Mouse (Mus musculus): ENCODE measurements around the gene Sf3a1. TPM values are rescaled to one million over a fixed set of nuclear protein-coding genes. Genes with fewer than 3 reads are reported as not detected.

Sf3a1 gene
- polyA plus RNA-seq, 1 experiment from 2014 or later = 12.6 TPM

DNA sequence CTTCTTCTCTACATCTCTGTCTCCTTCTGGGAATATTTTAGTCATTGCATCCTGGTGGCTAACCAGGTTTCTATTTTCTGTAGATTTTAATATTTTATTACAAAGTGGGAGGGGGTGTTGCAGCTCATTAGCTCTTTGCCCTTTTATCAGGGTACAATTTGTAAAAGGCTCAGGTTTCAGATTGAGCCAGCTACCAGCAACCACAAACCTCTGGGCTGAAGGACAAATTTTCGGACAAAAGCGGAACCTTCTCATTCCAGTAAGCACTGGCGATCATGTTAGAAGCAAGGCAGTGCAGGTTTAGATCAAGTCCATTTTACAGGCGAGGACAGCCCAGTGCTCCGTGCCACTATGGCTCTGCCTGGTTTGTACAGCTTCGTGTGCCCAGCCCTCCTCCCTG, 25.8 kb upstream of the Sf3a1 start:
- no peak for DNase-seq (ENCODE audit: low spot score)
- 55% methylated on average over 6 of the region's 6 CpGs for whole genome bisulfite sequencing
- Histone ChIP-seq H3K27me3 (replicated peaks; ENCODE audit: insufficient read depth, low read length) (no peaks in the 10 kb centered on the region), H3K4me2 (replicated peaks; ENCODE audit: low read depth, low read length) (no peak overlapping the region), H3K27ac (ENCODE audit: low read length) (no peak overlapping the region), H3K9me3 (ENCODE audit: low read length) (no peaks in the 10 kb centered on the region), H3K36me3 (ENCODE audit: insufficient read depth, low read length) (peaks cover 3% of the 10 kb centered on the region; the same call in 1 of the 2 replicates), H3K4me3 (ENCODE audit: low read depth, low read length) (no peak overlapping the region), H3K9ac (replicated peaks; ENCODE audit: low read depth) (no peak overlapping the region), H3K4me1 (ENCODE audit: insufficient read depth, low read depth, low read length) (peaks cover 10% of the 10 kb centered on the region; the same call in 1 of the 2 replicates)
- TF ChIP-seq CTCF (IDR thresholded peaks at IDR 0.05) (no peak), EP300 (IDR thresholded peaks at IDR 0.05) (no peak)
- no peak for ATAC-seq

DNA sequence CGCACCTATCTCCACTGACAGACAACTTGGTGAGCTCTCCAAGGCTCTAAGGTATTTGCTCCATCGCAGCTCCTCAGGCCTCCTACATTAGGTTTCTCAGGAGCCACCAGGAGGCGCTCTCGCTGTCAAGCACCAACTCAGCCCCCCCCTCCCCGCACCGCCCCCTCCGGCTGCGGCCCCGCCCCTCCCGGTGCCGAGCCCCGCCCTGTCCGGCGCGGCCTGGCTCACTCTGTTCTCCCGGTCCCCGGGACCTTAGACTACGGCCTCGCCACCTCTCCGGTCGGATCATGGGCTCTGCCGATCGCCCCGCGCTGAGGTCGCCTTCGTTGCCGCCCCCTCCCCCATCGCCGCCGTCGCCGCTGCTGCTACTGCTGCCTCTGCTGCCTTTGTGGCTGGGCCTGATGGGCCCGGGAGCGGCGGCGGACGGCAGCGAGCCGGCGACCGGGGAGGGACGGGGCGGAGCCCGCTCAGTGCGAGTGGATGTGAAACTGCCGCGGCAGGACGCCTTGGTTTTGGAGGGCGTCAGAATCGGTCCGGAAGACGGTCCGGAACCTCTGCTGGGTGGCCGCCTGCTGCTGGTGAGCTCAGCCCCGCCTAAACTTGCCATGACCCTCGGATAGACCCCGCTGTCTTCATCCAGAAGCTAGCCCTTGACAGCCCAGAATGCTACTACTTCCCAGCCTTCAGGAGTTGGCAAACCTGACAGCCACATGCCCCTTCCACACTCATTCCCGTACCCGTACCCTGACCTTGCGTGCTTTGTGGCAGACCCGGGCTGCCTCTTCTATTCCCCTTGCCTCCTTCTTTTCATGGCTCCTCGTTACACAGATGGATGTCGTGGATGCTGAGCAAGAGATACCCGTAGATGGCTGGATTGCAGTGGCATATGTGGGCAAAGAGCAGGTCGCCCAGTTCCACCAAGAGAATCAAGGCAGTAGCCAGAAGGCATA, 24.9 kb upstream of the Sf3a1 start, which contains the start of gene Rnf215:
Gene Rnf215 (plus strand): TSS at position 217 of the 950 bp plus-strand sequence.
- H3K9me3 ChIP-seq (ENCODE audit: low read length) = no peaks in the 10 kb centered on the region
- peak; percentile 97 for ATAC-seq
- peak within 1 kb of the TSS; percentile 93 for H3K27ac ChIP-seq (ENCODE audit: low read length)
- 2% methylated on average over 49 of the region's 66 CpGs for WGBS
- peak within 1 kb of the TSS; percentile 97 for H3K9ac ChIP-seq (replicated peaks; ENCODE audit: low read depth)
- peak; percentile 95 for DNase-seq (ENCODE audit: low spot score)
- H3K4me1 ChIP-seq (ENCODE audit: insufficient read depth, low read depth, low read length) = peaks cover 10% of the 10 kb centered on the region; the same call in 1 of the 2 replicates
- peaks cover 6% of the 10 kb centered on the region; the same call in 1 of the 2 replicates for H3K36me3 ChIP-seq (ENCODE audit: insufficient read depth, low read length)
- TF ChIP-seq EP300 (IDR thresholded peaks at IDR 0.05) (no peak), CTCF (IDR thresholded peaks at IDR 0.05) (peak; percentile 73)
- H3K4me3 ChIP-seq (ENCODE audit: low read depth, low read length) = peak within 1 kb of the TSS; percentile 91
- H3K27me3 ChIP-seq (replicated peaks; ENCODE audit: insufficient read depth, low read length) = no peaks in the 10 kb centered on the region
- peak within 1 kb of the TSS; percentile 65 for H3K4me2 ChIP-seq (replicated peaks; ENCODE audit: low read depth, low read length)

DNA sequence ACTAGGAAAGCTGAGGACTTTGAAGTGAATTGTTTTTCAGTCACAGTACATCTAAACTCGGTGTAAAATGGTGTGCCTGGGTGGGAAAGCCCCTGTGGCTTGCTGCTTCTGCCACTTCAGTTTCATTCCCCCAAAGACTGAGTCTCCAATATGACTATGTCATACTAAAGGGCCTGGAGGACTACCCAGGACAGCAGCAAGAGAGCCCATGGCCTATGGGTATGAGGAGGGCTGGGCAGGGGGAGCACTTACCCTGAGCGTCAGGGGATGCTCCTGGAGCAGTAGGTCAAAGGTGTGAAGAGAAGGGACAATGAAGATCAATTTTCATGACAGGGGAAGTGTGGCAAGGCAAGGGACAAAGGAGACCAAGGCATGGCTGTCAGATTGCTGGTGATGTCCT, 21.2 kb upstream of the Sf3a1 start:
- peaks cover 12% of the 10 kb centered on the region; the same call in 1 of the 2 replicates for H3K36me3 ChIP-seq (ENCODE audit: insufficient read depth, low read length)
- 71% methylated on average over 2 of the region's 2 CpGs for WGBS
- no peak for ATAC-seq
- H3K4me2 ChIP-seq (replicated peaks; ENCODE audit: low read depth, low read length) = no peak overlapping the region
- no peak overlapping the region for H3K4me3 ChIP-seq (ENCODE audit: low read depth, low read length)
- no peak overlapping the region for H3K9ac ChIP-seq (replicated peaks; ENCODE audit: low read depth)
- peaks cover 10% of the 10 kb centered on the region; the same call in 1 of the 2 replicates for H3K4me1 ChIP-seq (ENCODE audit: insufficient read depth, low read depth, low read length)
- DNase-seq (ENCODE audit: low spot score) = no peak
- no peaks in the 10 kb centered on the region for H3K27me3 ChIP-seq (replicated peaks; ENCODE audit: insufficient read depth, low read length)
- TF ChIP-seq CTCF (IDR thresholded peaks at IDR 0.05) (no peak), EP300 (IDR thresholded peaks at IDR 0.05) (no peak)
- no peaks in the 10 kb centered on the region for H3K9me3 ChIP-seq (ENCODE audit: low read length)
- H3K27ac ChIP-seq (ENCODE audit: low read length) = no peak overlapping the region

DNA sequence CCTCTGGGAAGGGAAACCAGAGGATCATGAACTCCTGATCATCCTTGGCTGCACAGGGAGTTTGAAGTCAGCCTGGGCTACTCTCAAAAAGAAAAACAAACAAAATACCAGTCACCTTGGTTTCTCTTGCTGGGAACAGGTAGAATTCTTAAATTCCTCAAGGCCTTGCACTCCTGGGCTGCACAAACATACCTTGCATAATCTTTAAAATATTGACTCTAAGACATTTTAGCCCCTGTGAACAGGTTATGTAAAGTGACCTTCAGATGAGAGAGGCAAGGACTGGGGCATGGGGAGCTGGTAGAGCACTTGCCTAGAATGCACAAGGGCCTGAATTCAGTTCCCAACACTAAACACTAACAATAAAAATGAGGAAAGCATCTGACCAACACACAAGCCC, 18.6 kb upstream of the Sf3a1 start:
- no peaks in the 10 kb centered on the region for H3K9me3 ChIP-seq (ENCODE audit: low read length)
- no peak overlapping the region for H3K4me3 ChIP-seq (ENCODE audit: low read depth, low read length)
- peak overlapping the region; percentile 39; the same call in 1 of the 2 replicates for H3K27ac ChIP-seq (ENCODE audit: low read length)
- H3K9ac ChIP-seq (replicated peaks; ENCODE audit: low read depth) = no peak overlapping the region
- DNase-seq (ENCODE audit: low spot score) (peak; percentile 75), ATAC-seq (peak; percentile 87)
- H3K27me3 ChIP-seq (replicated peaks; ENCODE audit: insufficient read depth, low read length) = no peaks in the 10 kb centered on the region
- H3K4me2 ChIP-seq (replicated peaks; ENCODE audit: low read depth, low read length) = no peak overlapping the region
- H3K36me3 ChIP-seq (ENCODE audit: insufficient read depth, low read length) = peaks cover 12% of the 10 kb centered on the region; the same call in 1 of the 2 replicates
- H3K4me1 ChIP-seq (ENCODE audit: insufficient read depth, low read depth, low read length) = peaks cover 2% of the 10 kb centered on the region; the same call in 1 of the 2 replicates
- TF ChIP-seq CTCF (IDR thresholded peaks at IDR 0.05) (no peak), EP300 (IDR thresholded peaks at IDR 0.05) (peak; percentile 70)

DNA sequence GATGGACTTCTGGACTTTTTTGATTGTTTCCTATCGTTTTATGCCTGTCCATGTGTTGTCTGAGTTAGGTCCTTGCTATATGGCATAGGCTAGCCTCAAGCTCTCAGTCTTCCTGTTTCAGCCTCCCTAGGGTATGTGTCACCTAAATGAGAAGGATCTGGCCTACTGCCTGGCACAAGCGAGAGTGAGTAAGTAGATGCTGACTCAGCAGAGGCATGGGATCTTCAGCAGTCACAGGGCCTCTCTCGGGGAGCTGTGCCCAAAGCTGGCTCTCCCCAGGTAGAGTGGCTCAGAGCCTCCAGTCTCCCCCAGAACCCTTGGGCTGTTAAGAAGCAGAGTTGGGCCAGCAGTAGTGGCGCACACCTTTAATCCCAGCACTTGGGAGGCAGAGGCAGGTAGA, 17.8 kb upstream of the Sf3a1 start:
- H3K27me3 ChIP-seq (replicated peaks; ENCODE audit: insufficient read depth, low read length) = no peaks in the 10 kb centered on the region
- ATAC-seq = no peak
- no peaks in the 10 kb centered on the region for H3K4me1 ChIP-seq (ENCODE audit: insufficient read depth, low read depth, low read length)
- H3K9ac ChIP-seq (replicated peaks; ENCODE audit: low read depth) = no peak overlapping the region
- no peaks in the 10 kb centered on the region for H3K9me3 ChIP-seq (ENCODE audit: low read length)
- TF ChIP-seq CTCF (IDR thresholded peaks at IDR 0.05) (no peak), EP300 (IDR thresholded peaks at IDR 0.05) (no peak)
- no peak overlapping the region for H3K4me3 ChIP-seq (ENCODE audit: low read depth, low read length)
- H3K4me2 ChIP-seq (replicated peaks; ENCODE audit: low read depth, low read length) = no peak overlapping the region
- WGBS = 73% methylated on average over 4 of the region's 4 CpGs
- peak overlapping the region; percentile 39; the same call in 1 of the 2 replicates for H3K27ac ChIP-seq (ENCODE audit: low read length)
- no peak for DNase-seq (ENCODE audit: low spot score)
- peaks cover 12% of the 10 kb centered on the region; the same call in 1 of the 2 replicates for H3K36me3 ChIP-seq (ENCODE audit: insufficient read depth, low read length)

DNA sequence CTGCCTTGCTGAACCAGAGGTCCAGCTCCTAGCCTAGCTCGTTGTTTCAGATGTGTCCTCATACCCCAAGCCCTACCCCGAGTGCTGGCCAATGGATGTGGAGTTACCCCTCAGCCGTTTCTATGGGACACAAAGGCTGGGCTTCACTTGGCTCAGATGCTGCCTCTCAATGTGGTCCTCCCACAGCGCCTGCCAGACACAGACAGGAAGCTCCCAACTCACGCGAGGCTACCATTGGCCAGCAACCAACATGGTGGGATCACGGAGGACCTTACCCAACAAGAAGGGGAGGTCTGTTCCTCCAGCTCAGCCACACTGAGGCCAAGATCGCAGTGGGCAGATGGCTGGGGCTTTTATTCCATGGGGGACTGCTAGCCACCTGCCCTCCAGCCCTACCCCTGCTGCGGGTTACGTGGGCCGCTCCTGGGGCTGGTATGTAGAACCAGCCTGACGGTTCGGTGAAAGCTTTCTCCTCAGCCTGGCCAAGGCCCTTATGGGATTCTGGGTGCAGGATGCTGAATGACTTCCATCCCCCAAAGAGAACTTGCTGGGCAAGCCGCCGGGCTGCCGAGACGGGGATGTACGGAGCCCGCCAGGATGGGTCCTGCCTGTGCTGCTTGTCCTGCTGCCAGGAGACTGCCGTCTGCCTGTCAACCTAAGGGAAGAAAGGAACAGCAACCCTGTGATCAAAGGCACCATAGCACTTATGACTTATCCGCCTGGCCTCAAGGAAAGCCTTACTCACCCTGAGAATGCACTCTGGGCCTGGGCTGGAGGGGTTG, 16.7 kb upstream of the Sf3a1 start:
- H3K4me2 ChIP-seq (replicated peaks; ENCODE audit: low read depth, low read length) = no peak overlapping the region
- H3K4me1 ChIP-seq (ENCODE audit: insufficient read depth, low read depth, low read length) = no peaks in the 10 kb centered on the region
- DNase-seq (ENCODE audit: low spot score) = no peak
- H3K4me3 ChIP-seq (ENCODE audit: low read depth, low read length) = no peak overlapping the region
- no peaks in the 10 kb centered on the region for H3K27me3 ChIP-seq (replicated peaks; ENCODE audit: insufficient read depth, low read length)
- 85% methylated on average over 21 of the region's 21 CpGs for WGBS
- no peak for ATAC-seq
- no peak overlapping the region for H3K9ac ChIP-seq (replicated peaks; ENCODE audit: low read depth)
- H3K9me3 ChIP-seq (ENCODE audit: low read length) = no peaks in the 10 kb centered on the region
- no peak overlapping the region for H3K27ac ChIP-seq (ENCODE audit: low read length)
- 0 out of 2 replicates have a peak, but pooled peaks cover 9% of the 10 kb centered on the region for H3K36me3 ChIP-seq (ENCODE audit: insufficient read depth, low read length)
- no peak for TF ChIP-seq CTCF (IDR thresholded peaks at IDR 0.05)
- no peak for TF ChIP-seq EP300 (IDR thresholded peaks at IDR 0.05)

All from lung, postnatal 0 days (tissue).